In the genomic region with DNA sequence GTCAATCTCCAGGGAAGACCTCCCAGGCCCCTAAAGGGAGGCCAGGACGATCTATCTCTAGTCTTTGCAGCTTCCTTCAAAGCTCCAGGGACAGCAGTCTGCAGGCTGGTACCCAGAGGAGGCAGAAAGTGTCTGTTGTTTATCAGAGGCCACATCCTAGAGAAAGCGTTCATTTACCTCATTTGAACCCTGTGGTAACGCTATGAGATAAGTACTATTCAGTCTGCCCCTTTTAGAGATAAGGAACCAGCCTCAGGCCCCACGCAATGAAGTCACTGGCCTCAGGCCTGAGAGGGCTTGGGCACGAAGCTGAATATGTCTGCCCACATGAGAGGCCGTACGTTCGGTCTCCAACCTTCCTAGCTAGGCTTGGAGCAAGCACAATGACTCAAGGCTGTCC, we compare ENCODE assay signal across 18 mouse cellular contexts. TPM values are rescaled to one million over a fixed set of nuclear protein-coding genes. Genes with fewer than 3 reads are reported as not detected.
DNase-seq lines count a peak whose midpoint lies in the region; ATAC-seq lines count a peak whose summit lies in the region.
"Had no signal": no experiment of that assay in that cellular context is flagged by ENCODE, and none has a peak within 500 bp of the region (broad histone marks: within the 10 kb centered on the region; RNA-seq: fewer than 3 reads in every experiment).

No protein-coding gene starts in this region.

- peak; percentile 40 for ATAC-seq in erythroid progenitor cell, adult 5-6 weeks (replicated peaks; ENCODE audit: low FRiP score, poor library complexity, severe bottlenecking)
- peak; percentile 28; the same call in 1 of the 2 replicates for ATAC-seq in megakaryocyte-erythroid progenitor cell, adult 5-6 weeks (replicated peaks; ENCODE audit: low FRiP score, low TSS enrichment, poor library complexity, severe bottlenecking)
- ATAC-seq: forebrain, embryonic 13.5 days; forebrain, embryonic 16.5 days; Patski had no signal

- DNase-seq in testis, postnatal 14 days (ENCODE audit: low spot score): peak; percentile 60
- no peak for DNase-seq in testis, postnatal 10 days (ENCODE audit: low spot score)
- no peak for DNase-seq in thymus, postnatal 14 days
- no peak for DNase-seq in embryo, embryonic 9.5 days (ENCODE audit: extremely low spot score)
- DNase-seq: adrenal gland, postnatal 10 days; adrenal gland, postnatal 36 days; B cell, adult 2 months; cerebellum, adult 18-20 months; cerebellum, adult 9-10 months; cerebellum, postnatal 14 days; gastrocnemius, adult 2 months; gastrocnemius, postnatal 14 days; heart, adult 11 months had no signal

RNA-seq across cellular contexts. Expression of a gene that starts 3.2 kb away (rescaled TPM):
- total RNA-seq in erythroid progenitor cell, adult 5-6 weeks (2015; ENCODE audit: low replicate concordance): 1.4 TPM in 1 of 2 replicates, not detected in the other
- total RNA-seq in erythroid progenitor cell, adult 5-6 weeks (2017; ENCODE audit: low replicate concordance): 1.8 and 7.2 TPM in 2 replicates
- 21.8 and 27.9 TPM in 2 replicates for total RNA-seq in megakaryocyte-erythroid progenitor cell, adult 5-6 weeks (2014; fragmentation: Nextera tagmentation)
- total RNA-seq in megakaryocyte-erythroid progenitor cell, adult 5-6 weeks (2017): 19.6 and 29.9 TPM in 2 replicates

RNA-seq across cellular contexts. Expression of a gene that starts 9.9 kb away (rescaled TPM):
- 235 and 247 TPM in 2 replicates for total RNA-seq in erythroid progenitor cell, adult 5-6 weeks (2015; ENCODE audit: low replicate concordance)
- 557 and 577 TPM in 2 replicates for total RNA-seq in erythroid progenitor cell, adult 5-6 weeks (2017; ENCODE audit: low replicate concordance)
- 308 and 381 TPM in 2 replicates for total RNA-seq in megakaryocyte-erythroid progenitor cell, adult 5-6 weeks (2014; fragmentation: Nextera tagmentation)
- total RNA-seq in megakaryocyte-erythroid progenitor cell, adult 5-6 weeks (2017): 409 and 443 TPM in 2 replicates

RNA-seq across cellular contexts. Expression of a gene that starts 16.0 kb away (rescaled TPM):
- total RNA-seq in erythroid progenitor cell, adult 5-6 weeks (2015; ENCODE audit: low replicate concordance): 0.72 and 1.7 TPM in 2 replicates
- total RNA-seq in erythroid progenitor cell, adult 5-6 weeks (2017; ENCODE audit: low replicate concordance): 0.15 and 0.64 TPM in 2 replicates
- total RNA-seq in megakaryocyte-erythroid progenitor cell, adult 5-6 weeks (2014; fragmentation: Nextera tagmentation): 2.2 and 3.0 TPM in 2 replicates
- total RNA-seq in megakaryocyte-erythroid progenitor cell, adult 5-6 weeks (2017): 1.1 and 3.3 TPM in 2 replicates

RNA-seq across cellular contexts. Expression of a gene that starts 22.9 kb away (rescaled TPM):
- total RNA-seq in erythroid progenitor cell, adult 5-6 weeks (2015; ENCODE audit: low replicate concordance): 50.8 and 61.2 TPM in 2 replicates
- 27.8 and 30.2 TPM in 2 replicates for total RNA-seq in erythroid progenitor cell, adult 5-6 weeks (2017; ENCODE audit: low replicate concordance)
- 9.0 and 11.4 TPM in 2 replicates for total RNA-seq in megakaryocyte-erythroid progenitor cell, adult 5-6 weeks (2014; fragmentation: Nextera tagmentation)
- total RNA-seq in megakaryocyte-erythroid progenitor cell, adult 5-6 weeks (2017): 5.2 and 6.0 TPM in 2 replicates

RNA-seq across cellular contexts. Expression of a gene that starts 30.0 kb away (rescaled TPM):
- total RNA-seq in erythroid progenitor cell, adult 5-6 weeks (2015; ENCODE audit: low replicate concordance): 261 and 288 TPM in 2 replicates
- total RNA-seq in erythroid progenitor cell, adult 5-6 weeks (2017; ENCODE audit: low replicate concordance): 159 and 175 TPM in 2 replicates
- total RNA-seq in megakaryocyte-erythroid progenitor cell, adult 5-6 weeks (2014; fragmentation: Nextera tagmentation): 20.4 and 22.8 TPM in 2 replicates
- total RNA-seq in megakaryocyte-erythroid progenitor cell, adult 5-6 weeks (2017): 3.0 and 6.4 TPM in 2 replicates
